Mouse (Mus musculus) spleen, embryonic (tissue): Measurements from ENCODE around the gene Gm28305.

Source experiments
- CTCF ChIA-PET: fragments of 350-600 bp; sonication (Branson Sonifier 250); formaldehyde crosslinking; loops from one replicate; lab custom pipeline; 2022; lab: Charles Lee

Gene Gm28305

GRCm38 (mm10) chr9:104040362-104040761 is at the start of gene Gm28305:
Gm28305 (plus strand) TSS chr9:104040662.
- CTCF ChIA-PET: no interaction called here

DNA sequence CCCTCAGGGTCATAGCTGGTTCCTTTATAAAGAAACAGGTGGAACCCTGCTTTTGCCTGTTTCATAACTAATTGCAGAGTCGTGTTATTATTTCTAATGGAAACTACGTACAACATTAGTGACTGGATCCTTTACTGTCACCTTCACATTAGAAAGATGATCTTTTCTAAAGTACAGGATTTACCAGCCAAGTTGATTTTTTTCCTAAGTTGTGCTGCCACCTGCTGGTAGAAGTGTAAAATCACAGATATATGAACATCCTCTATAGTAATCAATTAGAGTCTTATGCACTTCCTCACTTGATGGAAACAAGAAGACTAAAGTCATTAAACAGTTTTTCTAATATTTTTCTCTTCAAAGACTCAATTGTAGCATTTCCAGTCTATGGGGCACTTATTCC is 44.0 kb upstream of the Gm28305 start:
- CTCF ChIA-PET: interaction anchor here (0.6 kb wide), 1 partner anchor 451 kb away, joined by 3 read pairs; no protein-coding TSS in a partner anchor

DNA sequence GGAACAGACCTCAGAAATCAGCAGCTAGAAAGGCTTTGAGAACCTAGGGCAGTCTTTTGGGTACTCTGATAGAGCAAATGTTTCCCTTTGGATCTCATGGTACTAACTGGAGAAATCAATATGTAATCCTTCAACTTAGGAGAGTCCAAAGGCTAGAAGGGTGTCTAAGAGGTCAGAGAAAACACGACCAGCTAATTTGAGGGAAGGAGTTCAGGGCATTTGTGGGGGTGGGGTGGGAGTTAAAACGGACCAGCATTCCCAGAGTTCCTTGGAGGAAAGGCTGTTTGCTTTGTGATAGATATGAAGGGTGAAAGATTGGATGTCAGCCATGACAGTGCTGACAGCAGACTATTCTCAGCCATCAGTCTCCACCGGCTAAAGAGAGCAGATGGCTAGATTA is 39.9 kb upstream of the Gm28305 start:
- CTCF ChIA-PET: no interaction called here

DNA sequence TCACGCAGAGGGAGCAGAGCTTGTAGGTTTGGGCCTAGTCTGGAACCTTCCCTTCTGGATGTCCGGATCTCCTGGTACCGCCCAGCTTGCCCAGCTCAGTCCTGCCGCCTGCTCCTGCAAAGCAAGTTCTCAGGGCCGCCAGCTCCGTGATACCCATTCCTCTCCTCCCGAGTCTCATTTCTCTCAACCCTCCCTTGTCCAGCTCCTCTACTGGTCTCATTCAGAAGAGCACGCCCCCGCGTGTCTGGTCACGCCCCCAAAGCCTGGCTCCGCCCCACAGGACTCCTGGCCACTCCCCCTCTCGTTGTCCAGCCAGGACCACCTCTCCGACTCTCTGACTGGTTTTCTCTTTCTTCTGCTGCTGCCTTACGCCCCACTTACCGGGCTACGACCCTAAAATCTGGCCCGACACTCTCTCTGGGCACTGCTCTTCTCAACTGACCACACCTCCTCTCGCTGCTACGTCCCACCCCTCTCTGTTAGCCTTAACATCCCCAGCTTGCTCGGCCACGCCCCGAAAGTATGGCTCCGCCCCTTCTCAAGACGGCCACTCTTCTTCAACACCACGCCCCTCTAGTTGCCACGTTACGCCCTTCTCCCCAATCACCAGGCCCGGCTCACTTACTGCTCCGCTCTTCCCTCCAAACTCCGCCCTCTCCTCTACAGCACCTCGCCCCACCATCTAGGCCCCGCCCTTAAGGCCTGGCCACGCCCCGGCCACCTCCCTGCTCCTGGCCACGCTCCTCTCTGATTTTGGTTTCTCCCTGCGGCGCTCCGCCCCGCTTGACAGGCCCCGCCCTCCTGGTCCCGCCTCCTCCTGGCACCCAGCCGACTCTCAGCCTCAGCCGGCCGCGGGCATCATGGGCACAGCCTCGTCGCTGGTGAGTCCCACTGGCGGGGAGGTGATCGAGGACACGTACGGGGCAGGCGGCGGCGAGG is 38.3 kb upstream of the Gm28305 start, which contains the start of gene Nphp3:
Nphp3 (plus strand) TSS at position 624 of the 939 bp plus-strand sequence.
- CTCF ChIA-PET: no interaction called here

DNA sequence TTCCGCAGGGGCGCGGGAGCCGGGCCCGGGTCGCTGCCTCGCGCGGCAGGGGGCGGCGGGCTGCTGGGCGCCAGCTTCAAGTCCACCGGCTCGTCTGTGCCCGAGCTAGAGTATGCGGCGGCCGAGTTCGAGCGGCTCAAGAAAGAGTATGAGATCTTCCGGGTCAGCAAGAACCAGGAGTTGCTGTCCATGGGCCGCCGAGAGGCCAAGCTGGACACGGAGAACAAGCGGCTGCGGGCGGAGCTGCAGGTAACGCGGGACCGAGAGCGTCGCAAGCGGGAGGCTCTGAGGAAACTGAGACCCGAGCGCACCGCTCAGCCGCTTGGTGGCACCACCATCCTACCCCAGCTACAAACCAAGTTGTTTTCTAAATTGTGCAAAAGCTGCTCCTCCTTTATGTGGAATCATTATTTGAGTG is 37.5 kb upstream of the Gm28305 start:
- CTCF ChIA-PET: no interaction called here

DNA sequence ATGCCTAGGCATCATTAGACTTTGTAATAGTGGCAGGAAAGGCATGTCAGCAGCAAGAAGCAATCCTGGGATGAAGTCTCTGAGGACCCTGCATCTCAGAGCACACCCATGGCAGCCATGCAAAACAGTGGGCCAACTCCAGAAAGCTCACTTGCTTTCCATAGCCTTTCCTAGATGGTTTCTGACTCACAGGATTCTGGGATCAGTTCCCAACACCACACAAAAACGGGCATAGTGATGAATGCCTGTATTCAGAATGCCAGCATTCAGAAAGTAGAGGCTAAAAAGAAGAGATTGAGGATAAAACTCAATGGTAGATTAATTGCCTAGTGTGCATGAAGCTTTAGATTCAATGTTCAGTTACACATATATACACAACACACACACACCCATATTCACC is 25.9 kb upstream of the Gm28305 start:
- CTCF ChIA-PET: no interaction called here

DNA sequence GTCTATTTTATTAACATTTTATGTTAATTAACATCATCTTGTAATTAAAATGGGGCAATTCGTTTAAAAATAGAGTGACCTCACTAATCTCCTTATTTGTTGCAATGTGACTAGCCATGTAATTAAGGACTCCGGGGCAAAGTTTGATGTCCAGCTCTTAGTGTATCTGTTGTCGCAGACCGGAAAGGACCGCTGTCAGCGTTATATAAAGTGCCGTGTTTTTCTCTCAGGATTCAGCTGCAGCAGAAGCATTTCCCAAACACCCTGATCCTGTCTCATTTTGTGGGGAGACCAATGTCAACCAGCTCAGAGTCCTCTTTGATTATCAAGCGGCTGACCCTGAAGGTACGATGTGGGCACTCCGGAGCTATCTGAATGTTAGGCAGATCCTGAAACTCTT is 19.4 kb upstream of the Gm28305 start:
- CTCF ChIA-PET: no interaction called here

GRCm38 (mm10) chr9:104027186-104027585 is 13.3 kb upstream of the Gm28305 start:
- CTCF ChIA-PET: no interaction called here

- CTCF ChIA-PET: no interaction called here
These were observed 10.6 kb upstream of the Gm28305 start for GRCm38 (mm10) chr9:104029861-104030260.

DNA sequence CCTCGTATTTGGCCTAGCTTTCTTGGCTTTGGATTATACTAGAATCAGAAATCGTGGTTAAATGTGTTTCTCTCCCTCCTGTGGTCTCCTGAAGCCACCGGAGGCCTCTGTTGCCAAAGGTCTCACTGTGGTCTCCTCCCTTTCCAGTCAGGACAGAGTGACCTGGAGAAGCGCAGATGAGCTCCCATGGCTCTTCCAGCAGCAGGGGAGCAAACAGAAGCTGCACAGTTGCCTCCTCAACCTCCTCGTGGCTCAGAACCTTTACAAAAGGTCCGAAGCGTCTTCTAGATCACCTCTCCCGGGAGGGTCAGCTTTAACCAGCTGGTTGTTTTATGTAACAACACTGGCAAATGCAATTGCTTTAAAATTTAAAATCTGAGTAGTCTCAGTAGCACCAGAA is 6.2 kb upstream of the Gm28305 start:
- CTCF ChIA-PET: no interaction called here

DNA sequence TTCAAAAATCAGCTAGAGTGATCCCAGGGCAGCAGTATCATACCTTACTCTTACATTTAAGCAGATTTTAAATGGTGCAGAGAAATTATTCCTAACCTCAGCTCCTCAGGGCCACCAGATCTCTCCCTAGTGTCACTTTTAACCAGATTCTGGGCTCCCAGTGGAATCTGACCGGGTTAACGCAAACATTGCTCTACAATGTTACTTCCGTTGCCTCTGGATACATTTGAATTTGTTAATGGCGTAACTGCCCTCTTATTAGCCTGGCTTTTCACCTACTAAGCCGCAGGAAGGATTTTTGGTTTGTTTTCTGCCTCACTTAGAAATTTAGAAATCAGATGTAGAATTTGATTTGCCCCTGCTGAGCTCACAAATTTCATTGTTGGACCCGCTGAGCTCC is 5.7 kb upstream of the Gm28305 start:
- CTCF ChIA-PET: no interaction called here

- CTCF ChIA-PET: interaction anchor here (0.7 kb wide), 1 partner anchor 155 kb away, joined by 3 read pairs; no protein-coding TSS in a partner anchor
These were observed 5.0 kb upstream of the Gm28305 start for GRCm38 (mm10) chr9:104035261-104036015.

GRCm38 (mm10) chr9:104038266-104038665 is 2.2 kb upstream of the Gm28305 start:
- CTCF ChIA-PET: no interaction called here

DNA sequence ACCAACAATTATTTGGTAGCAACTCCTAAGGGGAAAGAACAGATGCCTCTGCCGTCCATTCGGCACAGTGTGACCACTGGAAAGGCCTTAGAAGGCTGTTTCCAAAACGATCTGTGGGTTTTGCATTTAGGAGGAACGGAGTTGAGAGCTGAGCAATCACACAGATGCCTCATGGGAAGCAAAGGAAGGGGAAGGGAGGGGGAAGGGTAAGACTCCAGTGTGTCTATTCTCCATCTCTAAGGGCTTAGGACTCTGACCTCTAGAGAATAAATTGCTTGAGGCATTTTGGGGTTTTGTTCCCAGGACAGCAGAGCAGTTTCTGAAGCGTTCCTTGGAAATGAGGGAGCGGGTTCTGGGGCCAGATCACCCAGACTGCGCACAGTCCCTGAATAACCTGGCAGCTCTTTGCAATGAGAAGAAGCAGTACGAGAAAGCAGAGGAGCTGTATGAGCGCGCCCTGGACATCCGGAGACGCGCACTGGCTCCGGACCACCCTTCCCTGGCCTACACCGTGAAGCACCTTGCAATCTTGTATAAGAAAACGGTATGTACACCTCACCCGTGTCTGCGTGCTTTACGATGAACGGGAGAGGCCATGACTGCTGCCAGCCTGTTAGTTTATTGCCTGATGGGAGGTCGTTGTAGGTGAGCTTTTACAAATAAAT is 1.3 kb upstream of the Gm28305 start:
- CTCF ChIA-PET: interaction anchor here (0.7 kb wide), 1 partner anchor 737 kb away, joined by 3 read pairs; no protein-coding TSS in a partner anchor

DNA sequence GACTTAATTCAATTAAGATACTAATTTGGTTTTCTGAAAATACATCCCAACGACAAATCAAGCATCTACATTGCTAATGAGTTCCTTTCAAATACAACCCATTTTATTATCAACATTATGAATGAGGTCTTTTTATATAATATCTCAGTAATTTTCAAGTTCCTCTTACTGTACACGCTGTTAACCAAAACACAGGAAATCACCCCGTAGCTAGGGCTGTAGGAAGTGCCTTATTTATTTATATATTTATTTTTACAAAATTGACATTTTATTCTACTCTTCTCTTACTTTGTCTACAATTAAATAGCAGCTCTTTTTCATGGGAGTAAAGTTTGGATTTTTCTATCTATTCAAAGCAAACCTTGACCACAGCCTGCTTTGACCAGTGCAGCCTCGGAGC is 720 bp upstream of the Gm28305 start:
- CTCF ChIA-PET: interaction anchor here (0.5 to 0.7 kb wide), 2 partner anchors 526 to 737 kb away, joined by 3 read pairs; no protein-coding TSS in a partner anchor

- CTCF ChIA-PET: no interaction called here
These were observed 3.2 kb downstream of the Gm28305 start for GRCm38 (mm10) chr9:104043676-104044075.

GRCm38 (mm10) chr9:104051028-104051427 is 10.6 kb downstream of the Gm28305 start:
- CTCF ChIA-PET: no interaction called here

- CTCF ChIA-PET: interaction anchor here (0.5 to 1.0 kb wide), 3 partner anchors 10 to 588 kb away, joined by 3 to 10 read pairs (median 7); no protein-coding TSS in a partner anchor
These were observed 22.2 kb downstream of the Gm28305 start, which contains the start of gene Uba5 for GRCm38 (mm10) chr9:104062430-104063243. Uba5 (minus strand) TSS chr9:104063134.

DNA sequence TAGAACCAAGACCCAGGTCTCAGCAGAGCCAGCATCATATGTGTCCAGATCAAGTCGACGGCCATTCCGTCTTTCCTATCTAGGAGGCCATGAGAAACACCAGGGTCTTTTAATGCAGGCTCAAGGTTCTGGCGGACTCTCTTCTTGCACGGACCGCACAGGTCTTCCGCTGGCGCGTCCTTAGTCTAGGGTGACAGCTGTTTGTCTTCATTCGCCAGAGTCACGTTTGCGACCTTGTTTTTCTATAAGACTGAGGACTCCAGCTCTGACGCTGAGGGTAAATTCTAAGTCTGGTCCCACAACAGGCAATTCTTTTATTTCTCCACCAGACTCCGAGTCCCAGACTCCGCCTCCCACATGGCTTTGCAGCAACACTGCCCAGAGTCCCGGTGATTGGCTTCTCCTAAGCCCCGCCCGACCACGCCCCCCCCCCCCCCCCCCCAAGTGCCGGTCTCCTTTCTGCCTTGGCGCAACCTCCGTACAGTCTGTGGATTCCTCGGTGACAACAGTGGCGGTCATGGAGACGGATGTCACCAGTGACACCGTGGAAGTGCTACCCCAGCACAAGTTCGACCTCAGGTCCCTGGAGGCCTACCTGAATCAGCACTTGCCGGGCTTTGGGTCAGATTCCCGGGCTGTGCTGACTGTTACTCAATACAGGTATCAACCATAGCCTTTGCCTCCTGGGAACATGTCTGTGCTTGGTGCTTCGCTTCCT is 22.9 kb downstream of the Gm28305 start, which contains the start of gene Acad11:
Acad11 (plus strand) TSS at position 134 of the 718 bp plus-strand sequence.
- CTCF ChIA-PET: interaction anchor here (0.5 to 1.0 kb wide), 3 partner anchors 11 to 589 kb away, joined by 3 to 10 read pairs (median 7); no protein-coding TSS in a partner anchor

- CTCF ChIA-PET: no interaction called here
These were observed 24.1 kb downstream of the Gm28305 start for GRCm38 (mm10) chr9:104064571-104064970.
